Mouse (Mus musculus) fibroblast of lung, adult 2 months (primary cell): ENCODE data around the gene Rplp0.
"Not testable (repeated sequence)": the region's sequence is repeated elsewhere in the genome, so short reads cannot be mapped to it uniquely, and the experiment has no call there.

Experiments
- DNase-seq: peaks from one replicate; pipeline ENCODE4 v3.0.0-alpha.2; 2011; ENCODE audit warnings: low read depth

Rplp0 gene

GRCm38 (mm10) chr5:115559237-115560101 is at the start of gene Rplp0:
TSS of gene Rplp0 (plus strand) at chr5:115559467.
- DNase-seq, result peak; percentile 100

- DNase-seq, result no peak
Observed at GRCm38 (mm10) chr5:115509790-115510689, 49.2 kb upstream of the Rplp0 start.

- DNase-seq, result no peak
Observed at GRCm38 (mm10) chr5:115512375-115512774, 46.9 kb upstream of the Rplp0 start.

- DNase-seq, result no peak
Observed at GRCm38 (mm10) chr5:115513246-115513645, 46.0 kb upstream of the Rplp0 start.

GRCm38 (mm10) chr5:115513721-115514120 is 45.5 kb upstream of the Rplp0 start:
- DNase-seq, result no peak

- DNase-seq, result no peak
Observed at GRCm38 (mm10) chr5:115514346-115514745, 44.9 kb upstream of the Rplp0 start.

- DNase-seq, result no peak
Observed at GRCm38 (mm10) chr5:115514896-115515587, 44.2 kb upstream of the Rplp0 start.

GRCm38 (mm10) chr5:115516081-115516907 is 43.0 kb upstream of the Rplp0 start:
- no peak for DNase-seq

- DNase-seq, result no peak
Observed at GRCm38 (mm10) chr5:115516908-115517307, 42.4 kb upstream of the Rplp0 start.

- DNase-seq, result no peak
Observed at GRCm38 (mm10) chr5:115517501-115517900, 41.8 kb upstream of the Rplp0 start.

GRCm38 (mm10) chr5:115518214-115518613 is 41.1 kb upstream of the Rplp0 start:
- DNase-seq, result not testable (repeated sequence)

- DNase-seq, result no peak
Observed at GRCm38 (mm10) chr5:115520325-115520869, 38.9 kb upstream of the Rplp0 start.

- no peak for DNase-seq
Observed at GRCm38 (mm10) chr5:115521553-115522461, 37.5 kb upstream of the Rplp0 start.

GRCm38 (mm10) chr5:115522531-115522930 is 36.7 kb upstream of the Rplp0 start:
- no peak for DNase-seq

GRCm38 (mm10) chr5:115522981-115523499 is 36.2 kb upstream of the Rplp0 start:
- DNase-seq, result no peak

GRCm38 (mm10) chr5:115523971-115524370 is 35.3 kb upstream of the Rplp0 start:
- no peak for DNase-seq

GRCm38 (mm10) chr5:115524471-115524870 is 34.8 kb upstream of the Rplp0 start:
- no peak for DNase-seq

GRCm38 (mm10) chr5:115525416-115525815 is 33.9 kb upstream of the Rplp0 start:
- DNase-seq, result no peak

GRCm38 (mm10) chr5:115525943-115526342 is 33.3 kb upstream of the Rplp0 start:
- DNase-seq, result no peak
